Mouse (Mus musculus) thymus, postnatal 36 days (tissue): ENCODE measurements around the gene Vamp1.

Experiments used
- DNase-seq, 2 experiments: peaks; one replicate each; pipeline ENCODE4 v3.0.0; 2022; ENCODE audit warnings: mixed read lengths in 2 of 2

The Vamp1 gene

DNA sequence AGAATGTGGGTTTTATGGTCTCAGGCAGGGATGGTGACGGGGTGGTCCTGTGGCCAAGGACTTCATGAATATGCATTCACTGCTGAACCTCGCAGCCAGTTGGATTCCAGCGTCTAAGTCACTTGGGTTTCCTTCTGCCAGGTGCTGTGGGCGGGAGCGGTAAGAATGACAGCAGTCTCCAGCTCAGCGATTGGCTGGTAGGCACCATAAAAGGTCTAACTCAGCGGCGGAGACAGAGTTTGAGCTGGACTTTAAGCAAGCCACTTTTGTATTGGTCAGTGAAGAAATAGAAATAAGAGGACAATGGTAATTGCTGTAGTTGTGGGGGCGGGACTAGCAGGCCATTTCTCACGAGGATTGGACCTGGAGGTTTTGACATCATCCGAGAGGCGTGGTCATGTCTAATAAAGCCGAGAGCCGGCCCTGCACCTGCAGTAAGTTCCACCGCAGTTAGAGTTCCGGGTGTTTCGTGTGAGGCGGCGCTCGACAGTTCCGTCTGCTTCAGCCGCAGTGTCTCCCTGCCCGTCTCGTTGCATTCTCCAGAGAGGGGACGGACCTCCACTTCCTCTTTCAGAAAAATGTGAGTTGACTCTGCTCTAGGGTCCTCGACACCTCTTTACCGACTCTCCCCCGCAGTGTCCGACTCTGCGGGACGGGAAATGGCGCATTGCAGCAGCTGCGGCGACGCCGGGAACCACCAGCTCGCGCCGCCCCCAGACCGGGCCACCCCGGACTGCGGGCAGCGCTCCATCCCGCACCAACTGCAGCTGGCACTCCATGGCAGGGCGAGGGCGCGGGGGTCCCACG lies at the start of gene Vamp1:
TSS of gene Vamp1 (plus strand) at position 404 of the 807 bp plus-strand sequence.
- peak; percentile 92 for DNase-seq

DNA sequence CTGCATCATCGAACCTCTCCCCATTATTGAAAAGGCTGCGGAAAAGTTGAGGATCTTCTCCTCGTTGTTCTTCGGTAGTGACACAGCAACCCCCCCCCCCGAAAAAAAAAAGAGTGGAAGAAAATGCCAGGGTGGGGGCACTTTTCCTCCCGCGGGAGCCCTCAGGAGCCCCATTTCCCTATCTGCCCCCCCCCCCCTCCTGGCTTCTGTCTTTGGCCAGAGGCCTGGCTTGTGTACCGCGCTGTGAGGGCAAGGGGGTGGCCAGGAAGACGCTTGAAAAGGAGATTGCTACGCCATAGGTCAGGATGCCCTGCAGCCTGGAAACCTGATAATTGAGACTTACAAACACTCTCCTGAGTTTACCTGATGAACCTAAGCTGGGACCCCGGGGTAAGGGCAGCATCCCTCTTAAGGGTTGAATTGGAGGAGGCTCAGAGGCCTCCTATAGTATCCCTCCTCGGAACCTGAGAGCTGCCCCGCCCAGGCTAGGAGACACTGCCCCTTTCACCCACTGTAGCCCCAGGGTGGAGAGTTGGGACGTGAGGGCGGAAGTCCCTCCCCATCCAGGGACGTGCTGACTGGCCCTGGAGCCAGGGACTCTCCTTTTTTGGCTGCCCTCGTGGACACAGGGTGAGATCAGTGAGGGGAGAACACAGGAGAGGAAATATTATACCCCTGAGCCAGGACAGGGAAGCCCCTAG lies 49.1 kb upstream of the Vamp1 start, which contains the start of gene Gapdh:
TSS of gene Gapdh (minus strand) at position 417 of the 701 bp plus-strand sequence.
- peak in 1 of 2 experiments; percentile 47 for DNase-seq

DNA sequence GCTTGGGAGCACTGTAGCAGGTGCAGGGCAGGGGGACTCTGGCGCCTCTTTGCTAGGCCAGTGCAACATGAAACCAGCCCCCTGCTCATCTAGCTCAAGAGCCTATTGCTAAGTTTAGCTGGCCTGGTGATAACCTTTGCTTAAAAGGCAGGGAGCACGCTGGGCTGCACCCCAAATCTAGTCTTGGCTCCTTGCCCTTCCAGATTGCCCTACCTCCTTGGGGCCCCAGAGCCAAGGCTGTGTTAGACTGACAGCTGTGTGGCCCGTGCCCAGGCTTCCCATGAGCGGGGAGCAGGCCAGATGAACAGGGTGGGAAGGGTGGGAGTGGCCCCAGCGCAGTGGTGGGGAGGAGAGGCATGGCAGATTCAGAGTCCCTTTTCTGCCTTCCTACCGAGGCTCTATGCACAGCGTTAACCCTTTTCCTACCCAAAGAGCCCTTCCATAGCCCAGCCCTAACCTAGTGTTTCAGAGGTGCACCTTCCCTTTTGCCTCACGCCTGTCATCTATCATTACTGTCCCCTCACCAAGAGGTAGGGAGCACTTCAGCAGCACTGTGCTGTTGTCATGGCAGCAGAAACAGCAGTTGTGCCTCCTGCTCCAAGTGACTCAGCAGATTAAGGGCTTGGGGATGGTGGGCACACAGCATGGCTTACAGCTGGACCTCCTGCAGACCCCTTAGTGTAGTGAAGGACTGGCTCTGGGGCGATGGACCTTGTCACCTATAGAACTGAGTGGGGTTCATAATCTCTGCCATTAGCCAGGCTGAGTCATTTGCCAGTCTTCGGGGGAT lies 48.3 kb upstream of the Vamp1 start:
- DNase-seq, result no peak

DNA sequence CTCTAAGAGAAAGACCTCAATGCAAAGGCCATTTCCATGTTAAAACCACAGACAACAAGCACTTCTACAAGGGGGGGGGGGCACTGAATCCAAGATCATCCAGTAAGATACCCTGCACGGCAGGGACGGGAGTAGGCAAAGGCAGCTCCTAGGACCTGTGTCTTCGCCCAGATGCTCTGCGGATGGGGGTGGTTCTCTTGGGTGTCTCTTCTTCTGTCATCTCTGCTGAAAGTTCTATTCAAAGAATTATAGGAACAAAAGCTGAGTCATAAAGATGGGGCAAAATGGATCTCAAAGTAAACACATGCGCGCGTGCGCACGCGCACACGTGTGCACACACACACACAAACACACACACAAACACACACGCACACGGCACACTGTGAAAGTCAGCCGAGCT lies 47.3 kb upstream of the Vamp1 start:
- no peak for DNase-seq

DNA sequence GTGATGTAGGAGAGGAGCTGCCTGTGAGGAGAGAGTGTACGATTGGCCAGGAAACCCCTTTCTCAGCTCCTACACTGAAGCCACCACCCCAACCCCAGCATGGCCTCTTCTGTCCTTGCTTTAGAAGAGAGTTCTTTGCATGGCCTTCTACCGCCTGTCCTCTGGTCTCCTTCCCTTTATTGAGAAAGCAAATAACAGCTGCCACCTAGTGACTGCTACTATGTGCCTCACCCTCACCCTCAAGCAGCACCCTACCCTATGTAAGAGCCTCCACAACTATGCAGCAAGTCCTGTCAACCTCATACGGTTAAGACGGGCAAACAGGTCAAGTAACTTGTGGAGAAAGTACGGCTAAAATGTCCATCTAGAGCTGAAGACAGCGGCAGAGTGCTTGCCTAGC lies 45.2 kb upstream of the Vamp1 start:
- no peak for DNase-seq

DNA sequence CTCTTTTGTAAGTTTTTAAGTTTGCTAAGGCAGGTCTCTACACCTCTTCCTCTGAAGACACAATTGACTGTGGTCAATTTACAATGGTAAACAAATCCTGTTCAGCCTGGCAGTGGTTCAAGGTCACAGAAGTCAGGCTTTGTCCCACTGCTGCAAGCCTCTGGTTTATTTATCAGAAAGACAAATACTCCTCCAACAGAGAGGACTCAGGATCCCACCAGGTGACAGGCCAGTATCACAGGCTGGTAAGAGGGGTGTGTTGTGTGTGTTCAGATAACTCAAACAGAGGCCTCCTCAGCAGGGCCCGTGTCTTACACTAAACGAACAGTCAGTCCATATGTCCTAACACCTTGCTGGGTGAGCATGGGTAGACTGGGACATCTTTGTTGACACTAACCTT lies 42.9 kb upstream of the Vamp1 start:
- DNase-seq, result no peak

DNA sequence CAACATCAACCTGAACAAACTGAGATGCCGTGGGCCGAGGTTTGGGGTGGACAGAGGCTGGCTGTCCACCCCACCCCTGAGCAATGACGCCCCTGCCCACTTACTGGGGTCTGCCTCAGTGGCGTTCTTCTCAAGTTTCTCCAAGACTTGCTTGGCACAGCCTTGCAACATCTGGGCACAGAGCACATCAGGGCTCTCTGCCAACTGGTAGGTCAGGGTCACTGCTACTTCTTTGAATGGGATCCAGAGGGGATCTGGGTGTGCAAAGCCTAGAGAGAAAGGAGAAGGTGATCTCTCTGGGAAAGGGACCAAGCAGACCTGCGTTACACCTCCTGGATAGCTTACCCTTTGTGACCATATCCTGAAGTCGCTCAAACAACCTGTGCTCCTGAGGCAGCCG lies 42.1 kb upstream of the Vamp1 start:
- no peak for DNase-seq

DNA sequence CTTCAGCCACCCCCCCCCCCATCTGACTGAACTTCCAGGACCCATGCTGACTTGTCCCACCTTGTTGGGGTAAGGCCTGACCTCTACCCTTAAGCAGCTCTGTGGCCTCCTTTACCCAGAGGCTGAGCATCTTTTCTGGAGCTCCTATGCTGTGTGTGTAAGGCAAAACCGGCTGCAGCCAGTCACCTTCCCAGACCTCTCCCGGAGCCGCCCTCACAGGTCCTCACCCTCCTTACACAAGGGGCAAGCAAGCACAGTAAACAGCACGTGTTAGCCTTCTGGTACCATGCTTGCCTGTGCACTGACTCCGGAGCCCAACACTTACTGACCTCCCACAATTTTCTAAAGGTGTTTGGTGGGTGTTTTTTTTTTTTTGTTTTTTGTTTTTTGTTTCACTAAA lies 39.9 kb upstream of the Vamp1 start:
- no peak for DNase-seq

DNA sequence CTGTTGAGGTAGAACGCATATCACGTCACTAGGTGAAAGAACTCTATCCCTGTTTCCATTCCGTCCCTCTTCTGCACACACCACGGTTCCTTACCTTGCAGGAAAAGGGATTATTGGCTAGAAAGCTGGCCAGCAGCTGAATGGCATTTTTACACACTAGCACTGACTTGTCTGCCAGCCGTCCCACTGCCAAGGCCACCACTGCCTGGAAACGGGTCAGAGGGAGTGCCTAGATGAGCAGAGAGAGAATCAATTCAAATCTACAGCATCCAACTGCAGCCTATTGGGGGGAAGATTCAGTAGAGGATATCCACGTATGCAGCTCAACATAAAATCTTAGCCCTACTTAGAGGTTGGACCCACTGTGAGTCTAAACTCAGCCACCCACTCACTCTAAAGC lies 35.8 kb upstream of the Vamp1 start:
- DNase-seq, result no peak

DNA sequence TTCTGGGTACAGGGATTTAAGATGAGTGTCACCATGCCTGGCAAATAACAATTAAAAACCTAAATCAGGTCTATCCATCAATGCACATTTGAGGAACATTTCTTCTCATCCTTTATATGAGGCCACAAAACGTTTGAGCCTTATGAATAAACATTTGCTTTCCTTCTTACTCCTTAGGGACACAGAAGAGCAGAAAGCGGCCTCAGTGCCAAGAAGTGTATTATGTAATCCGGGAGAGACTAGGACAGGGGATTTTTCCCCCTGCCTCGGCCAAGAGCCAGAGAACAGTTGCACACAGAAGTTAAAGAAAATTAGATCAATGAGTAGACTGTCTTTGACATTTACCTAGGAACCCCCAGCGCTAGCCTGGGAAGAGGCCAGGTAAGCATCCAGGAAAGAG lies 33.2 kb upstream of the Vamp1 start:
- DNase-seq, result no peak

DNA sequence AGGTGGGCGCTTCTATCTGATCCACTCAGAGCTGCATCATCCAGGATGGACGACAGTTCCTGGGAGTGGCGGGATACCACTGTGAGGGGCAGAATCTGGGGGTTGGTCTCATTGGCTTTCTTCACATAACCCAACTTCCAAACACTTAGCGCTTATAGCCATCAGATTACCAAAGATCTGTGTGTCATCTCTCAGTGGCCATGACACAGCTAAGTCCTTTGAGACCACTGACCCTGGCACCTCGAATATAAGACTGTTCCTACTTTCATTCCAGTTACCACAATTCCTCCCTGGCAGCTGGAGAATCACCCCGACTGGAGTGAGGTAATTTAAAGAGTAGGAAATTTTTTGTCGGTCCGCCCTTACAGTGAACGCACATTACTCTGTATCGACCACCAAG lies 29.1 kb upstream of the Vamp1 start:
- no peak for DNase-seq

DNA sequence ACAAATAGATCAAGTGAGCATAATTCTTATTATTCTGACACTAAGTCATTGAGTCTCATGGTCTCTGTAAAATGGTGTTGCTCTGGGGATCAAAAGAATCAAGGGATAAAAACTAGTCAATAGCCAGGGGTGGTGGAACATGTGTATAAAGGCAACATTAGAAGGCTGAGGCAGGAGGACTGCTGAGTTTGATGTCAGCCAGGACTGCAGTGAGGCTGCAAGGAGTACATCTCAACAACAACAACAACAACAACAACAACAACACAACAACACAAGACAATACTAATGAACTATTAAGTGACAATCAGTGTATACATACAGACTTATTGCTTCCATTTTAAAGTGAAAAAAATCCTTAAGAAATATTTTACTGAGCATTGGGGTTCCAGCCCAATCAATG lies 24.5 kb upstream of the Vamp1 start:
- no peak for DNase-seq

DNA sequence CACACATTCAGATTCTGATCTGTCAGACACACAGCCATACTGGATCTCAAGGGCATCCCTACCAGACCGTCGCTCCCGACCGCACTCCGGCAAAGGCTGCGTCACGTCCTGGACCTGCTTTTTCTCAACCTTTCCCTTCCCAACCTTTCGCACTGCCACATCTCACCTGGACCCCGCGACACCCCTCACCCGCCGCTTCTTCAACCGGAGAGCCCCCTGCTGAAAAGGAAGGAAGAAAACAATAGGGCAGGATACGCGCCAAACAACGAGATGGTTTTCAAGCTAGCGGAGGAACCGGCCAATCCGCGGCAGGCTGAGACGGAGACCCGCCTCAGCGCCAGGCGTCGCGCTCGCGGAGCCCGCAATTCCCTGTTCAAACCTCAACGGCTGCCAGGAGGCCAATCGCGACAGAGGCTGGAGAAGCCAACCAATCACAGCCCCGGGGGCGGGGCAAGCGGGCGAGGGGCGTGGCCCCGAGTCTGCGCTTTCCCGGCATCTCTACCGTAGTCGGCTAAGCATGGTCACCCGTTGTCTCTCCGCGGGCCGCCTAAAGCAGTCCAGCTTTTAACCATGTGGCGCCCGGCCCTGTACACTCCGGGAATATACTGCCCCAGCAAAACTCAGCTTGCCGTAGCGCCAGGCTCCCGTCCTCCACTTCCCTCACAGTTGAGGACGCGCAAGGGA lies 23.9 kb upstream of the Vamp1 start, which contains the start of the genes Ncapd2 and Mrpl51:
TSS of gene Ncapd2 (minus strand) at position 370 of the 684 bp plus-strand sequence.
TSS of gene Mrpl51 (plus strand) at position 470 of the 684 bp plus-strand sequence.
- DNase-seq, result peak; percentile 97 to 98

DNA sequence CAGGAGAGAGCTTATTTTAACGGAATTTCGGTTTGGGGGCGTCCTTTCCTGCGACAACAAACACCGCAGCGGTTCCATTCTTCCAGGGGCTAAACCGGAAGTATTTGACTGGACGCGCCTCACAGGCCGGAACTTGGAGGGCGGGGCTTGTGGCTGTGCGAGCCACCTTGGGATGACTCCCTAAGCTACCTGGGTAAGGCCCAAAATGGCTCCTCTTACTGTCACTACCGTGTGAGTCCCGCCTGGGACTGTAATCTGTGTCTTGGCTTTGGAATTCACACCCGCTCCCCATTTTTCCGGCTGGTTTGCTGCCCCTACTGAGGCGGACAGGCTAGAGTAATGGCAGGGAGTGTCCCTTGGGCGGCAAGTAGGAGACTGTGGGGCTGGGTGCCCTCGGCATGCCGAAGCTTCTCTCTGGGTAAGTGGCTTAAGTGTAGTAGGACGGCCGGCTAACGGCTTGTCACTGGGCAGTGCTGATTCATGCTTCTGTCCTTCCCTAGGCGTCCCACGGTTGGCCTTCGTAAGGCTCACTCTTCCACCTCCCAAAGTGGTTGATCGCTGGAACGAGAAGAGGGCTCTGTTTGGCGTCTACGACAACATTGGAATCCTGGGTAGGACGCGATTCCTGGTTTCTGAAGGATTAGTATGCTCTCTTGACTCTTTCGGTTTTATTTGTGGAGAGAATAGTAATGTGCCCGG lies 23.2 kb upstream of the Vamp1 start:
- DNase-seq, result peak; percentile 86 to 90

DNA sequence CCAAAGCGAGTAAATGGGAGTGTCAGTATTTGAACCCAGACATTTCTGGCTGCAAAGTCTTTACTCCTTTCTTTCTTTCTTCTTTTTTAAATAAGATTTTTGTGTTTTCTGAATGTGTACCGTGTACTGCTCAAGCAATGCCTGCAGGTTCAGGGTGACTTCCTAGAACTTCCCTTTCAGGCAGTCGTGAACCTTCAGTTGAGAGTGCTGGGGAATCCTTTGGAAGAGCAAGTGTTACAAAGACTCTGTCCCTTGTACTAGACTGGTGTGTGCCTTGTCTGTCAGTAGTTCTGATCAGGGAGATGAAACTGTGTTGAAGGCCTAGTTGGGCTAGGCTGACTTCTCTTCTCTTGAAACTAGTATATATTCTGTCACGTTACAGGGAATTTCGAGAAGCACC lies 22.5 kb upstream of the Vamp1 start:
- DNase-seq, result no peak

DNA sequence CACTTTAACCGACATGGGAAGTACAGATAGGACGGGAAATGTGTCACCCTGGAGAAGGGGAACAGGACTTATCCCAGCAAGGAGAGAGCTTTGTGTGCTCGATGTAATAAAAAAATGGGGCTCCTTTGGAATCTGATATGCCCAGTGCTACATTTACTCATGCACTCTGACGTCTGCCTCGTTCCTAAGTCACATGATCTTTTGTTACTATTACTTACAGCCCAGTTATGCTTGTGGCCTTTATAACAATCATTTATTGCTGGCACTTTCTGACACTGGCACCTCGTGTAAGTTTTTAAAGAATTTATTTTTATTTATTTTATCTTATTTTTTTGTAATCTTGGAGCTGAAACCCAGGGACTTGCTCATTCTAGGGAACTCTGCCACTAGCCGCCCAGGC lies 22.0 kb upstream of the Vamp1 start:
- no peak for DNase-seq

DNA sequence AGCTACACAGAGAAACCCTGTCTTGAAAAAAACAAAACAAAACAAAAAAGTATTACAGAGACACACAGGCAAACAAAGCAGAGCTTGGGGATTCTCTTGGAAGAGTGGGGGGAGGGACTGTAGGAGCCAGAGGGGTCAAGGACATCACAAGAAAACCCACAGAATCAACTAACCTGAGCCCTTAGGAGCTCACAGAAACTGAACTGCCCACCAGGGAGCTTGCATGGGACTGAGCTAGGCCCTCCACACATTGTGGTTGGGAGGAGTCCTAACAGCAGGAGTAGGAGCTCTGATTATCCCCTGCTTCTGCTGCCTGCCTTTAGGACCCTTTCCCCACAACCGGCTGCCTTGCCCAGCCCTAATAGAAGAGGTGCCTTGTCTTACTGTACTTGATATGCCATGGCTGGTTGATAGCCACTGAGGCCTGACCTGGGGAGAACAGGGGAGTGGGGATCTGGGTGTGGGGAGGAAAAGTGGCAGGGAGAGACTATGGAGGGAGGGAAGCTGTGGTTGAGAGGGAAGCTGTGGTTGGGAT lies 19.7 kb upstream of the Vamp1 start:
- DNase-seq, result no peak

DNA sequence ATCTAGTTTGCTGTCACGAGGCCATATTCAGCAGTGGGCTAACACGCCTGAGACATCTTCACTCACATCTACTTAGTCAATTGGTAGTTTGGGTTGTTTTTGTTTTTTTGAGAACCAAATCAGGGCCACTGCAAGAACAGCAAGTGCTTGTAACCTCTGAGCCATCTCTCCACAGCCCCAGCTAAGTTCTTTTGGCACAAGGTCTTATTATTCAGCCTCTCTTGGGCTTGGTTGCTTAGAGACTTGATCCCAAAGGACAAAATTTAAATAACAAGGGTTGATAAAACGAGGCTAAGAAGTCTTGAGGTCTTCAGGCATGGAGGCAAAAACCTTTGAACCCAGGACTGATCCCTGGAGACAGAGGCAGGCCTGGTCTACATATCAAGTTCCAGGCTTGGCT lies 19.1 kb upstream of the Vamp1 start:
- DNase-seq, result no peak

DNA sequence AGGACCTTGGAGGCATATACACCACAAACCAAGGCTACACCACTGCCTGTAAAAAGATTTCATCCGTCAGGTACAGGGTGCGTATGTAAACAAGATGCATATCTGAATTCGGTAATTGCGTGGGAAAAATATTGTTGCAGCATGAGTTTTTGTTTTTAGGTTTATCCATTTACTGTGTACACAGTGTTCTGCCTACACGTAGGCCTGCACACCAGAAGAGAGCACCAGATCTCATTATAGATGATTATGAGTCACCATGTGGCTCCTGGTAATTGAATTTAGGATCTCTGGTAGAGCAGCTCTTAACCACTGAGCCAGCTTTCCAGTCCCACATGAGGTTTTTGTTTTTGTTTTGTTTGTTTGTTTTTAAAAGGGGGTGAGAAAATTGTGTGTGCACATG lies 18.2 kb upstream of the Vamp1 start:
- no peak for DNase-seq

DNA sequence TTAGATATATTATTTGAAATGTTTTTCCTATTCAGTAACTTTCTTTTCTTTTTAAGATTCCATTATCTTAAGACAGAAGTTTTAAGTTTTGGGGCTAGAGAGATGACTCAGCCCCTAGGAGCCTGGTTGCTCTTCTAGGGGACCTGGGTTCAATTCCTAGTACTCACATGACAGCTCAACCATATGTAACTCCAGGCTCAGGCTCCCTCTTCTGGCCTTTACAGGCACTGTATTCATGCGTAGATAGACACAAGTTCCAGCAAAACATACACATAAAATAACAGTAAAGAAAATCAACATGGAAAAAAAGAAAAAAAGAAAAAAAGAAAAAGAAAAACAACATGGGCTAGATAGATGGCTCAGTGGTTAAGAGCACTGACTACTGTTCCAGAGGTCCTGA lies 4.9 kb upstream of the Vamp1 start:
- DNase-seq, result peak in 1 of 2 experiments; percentile 14

DNA sequence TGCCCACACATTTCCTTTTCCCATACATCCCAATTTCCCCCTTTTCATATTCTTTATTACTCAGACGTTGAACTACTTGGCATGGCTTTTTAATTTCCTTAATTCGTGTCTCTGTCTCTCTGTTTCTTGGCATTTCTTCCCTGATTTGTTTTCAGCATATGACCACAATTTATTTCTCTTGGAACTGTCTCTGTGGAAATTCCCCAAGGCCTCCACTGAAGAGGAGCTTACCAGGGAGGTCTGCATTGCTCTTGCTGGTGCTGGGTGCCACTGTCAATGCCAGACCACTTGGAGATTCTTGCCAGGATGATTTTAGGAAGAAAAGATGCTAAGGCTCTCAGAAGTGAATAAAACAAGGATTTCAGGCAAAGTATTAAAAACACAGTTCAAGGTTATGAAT lies 2.7 kb upstream of the Vamp1 start:
- no peak for DNase-seq

DNA sequence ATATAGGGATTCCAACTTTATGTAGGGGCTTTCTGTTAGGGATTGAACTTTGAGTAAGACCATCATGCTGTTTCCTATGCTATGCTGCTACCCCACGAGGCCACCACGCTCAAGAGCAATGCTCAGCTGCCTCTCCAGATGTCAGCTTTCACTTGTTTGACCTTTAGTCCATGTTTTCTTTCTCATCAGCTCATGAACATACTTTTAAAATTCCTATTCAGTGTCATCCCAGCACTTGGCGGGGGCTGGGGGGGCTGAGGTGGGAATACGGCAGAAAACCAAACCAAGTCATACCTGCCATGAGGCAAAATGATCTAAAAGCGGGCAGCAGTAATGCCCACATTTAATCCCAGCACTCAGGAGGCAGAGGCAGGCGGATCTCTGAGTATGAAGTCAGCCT lies 2.2 kb upstream of the Vamp1 start:
- no peak for DNase-seq
